Mouse (Mus musculus) CH12.LX (cell line): ENCODE results near the gene Evi5l. TPM values are rescaled to one million over a fixed set of nuclear protein-coding genes. Genes with fewer than 3 reads are reported as not detected.

Source experiments
- DNase-seq: peaks from one replicate; pipeline ENCODE4 v3.0.0-alpha.2; 2013; ENCODE audit errors: extremely low read depth
- H3K27ac ChIP-seq: 2 replicates; pipeline ENCODE4 v1.5.1; 2012; ENCODE audit warnings: low read depth, mild to moderate bottlenecking, control low read depth, moderate library complexity; ENCODE audit not compliant: insufficient read depth
- H3K27me3 ChIP-seq: replicated peaks from 2 replicates; pipeline ENCODE3; 2012; ENCODE audit warnings: inconsistent platforms
- H3K36me3 ChIP-seq, 2 experiments: replicated peaks in 1 of 2; 2 replicates each; pipeline versions ENCODE3 to v1.6.1; 2012; ENCODE audit warnings: inconsistent platforms in 1 of 2, low read length in 1 of 2, mild to moderate bottlenecking in 1 of 2, mixed read lengths in 1 of 2, moderate library complexity in 1 of 2; ENCODE audit not compliant: control insufficient read depth in 1 of 2, insufficient read depth in 1 of 2
- H3K4me1 ChIP-seq, 2 experiments: 2 replicates each; pipeline ENCODE4 v1.6.1; 2012; ENCODE audit warnings: inconsistent platforms in 1 of 2, moderate library complexity in 1 of 2; ENCODE audit not compliant: insufficient read depth in 2 of 2, control insufficient read depth in 1 of 2
- H3K4me2 ChIP-seq: 2 replicates; pipeline ENCODE4 v1.6.1; 2012; ENCODE audit warnings: low read depth, mild to moderate bottlenecking, control low read depth; ENCODE audit not compliant: poor library complexity, insufficient read depth, severe bottlenecking
- H3K4me3 ChIP-seq, 3 experiments: fragments of 150-350 bp in 1 of 3; sonication (generic) in 1 of 3; replicated peaks in 1 of 3; 2 replicates each; pipeline versions ENCODE3 to v1.5.1; 2011 to 2012; ENCODE audit warnings: low read depth in 2 of 3, low read length in 2 of 3, mild to moderate bottlenecking in 2 of 3, moderate library complexity in 2 of 3, control low read depth in 1 of 3, improper control_type of control experiment in 1 of 3, inconsistent platforms in 1 of 3, mixed read lengths in 1 of 3; ENCODE audit not compliant: poor library complexity in 1 of 3
- H3K79me2 ChIP-seq: replicated peaks from 2 replicates; pipeline ENCODE4 v1.6.1; 2012; ENCODE audit warnings: mild to moderate bottlenecking, moderate library complexity; ENCODE audit not compliant: control insufficient read depth, poor library complexity, insufficient read depth, severe bottlenecking; ENCODE audit errors: extremely low read depth
- H3K9ac ChIP-seq: 2 replicates; pipeline ENCODE4 v1.6.1; 2012; ENCODE audit warnings: low read depth, mild to moderate bottlenecking, control low read depth, moderate library complexity; ENCODE audit not compliant: insufficient read depth
- H3K9me3 ChIP-seq: replicated peaks from 2 replicates; pipeline ENCODE3; 2012; ENCODE audit warnings: low read length, inconsistent platforms, mixed read lengths
- CHD1 ChIP-seq: IDR thresholded peaks from 2 replicates; pipeline ENCODE4 v1.6.1; 2012; ENCODE audit warnings: low read depth, low read length, improper control_type of control experiment, inconsistent platforms
- EP300 ChIP-seq: IDR thresholded peaks from 2 replicates; pipeline ENCODE4 v1.6.1; 2011; ENCODE audit warnings: low read length, improper control_type of control experiment
- ETS1 ChIP-seq: conservative IDR thresholded peaks from 2 replicates; pipeline ENCODE4 v1.6.1; 2012; ENCODE audit warnings: low read depth, mild to moderate bottlenecking, inconsistent platforms, low read length, improper control_type of control experiment, moderate library complexity
- GABPA ChIP-seq: IDR thresholded peaks from 2 replicates; pipeline ENCODE4 v1.6.1; 2012; ENCODE audit warnings: low read depth, low read length, improper control_type of control experiment, inconsistent platforms; ENCODE audit not compliant: insufficient replicate concordance
- JUND ChIP-seq: conservative IDR thresholded peaks from 2 replicates; pipeline ENCODE4 v1.6.1; 2011; ENCODE audit warnings: low read depth, low read length, improper control_type of control experiment
- MAX ChIP-seq: IDR thresholded peaks from 2 replicates; pipeline ENCODE4 v1.6.1; 2011; ENCODE audit warnings: low read length, improper control_type of control experiment
- MEF2A ChIP-seq: IDR thresholded peaks from 2 replicates; pipeline ENCODE4 v1.6.1; 2014; ENCODE audit warnings: low read depth, mild to moderate bottlenecking, inconsistent platforms, low read length, improper control_type of control experiment, borderline replicate concordance
- MXI1 ChIP-seq: IDR thresholded peaks from 2 replicates; pipeline ENCODE4 v1.6.1; 2011; ENCODE audit warnings: mild to moderate bottlenecking, low read depth, low read length, improper control_type of control experiment
- MYC ChIP-seq: IDR thresholded peaks from 2 replicates; pipeline ENCODE4 v1.6.1; 2011; ENCODE audit warnings: low read depth, mild to moderate bottlenecking, improper control_type of control experiment, low read length
- NELFE ChIP-seq: IDR thresholded peaks from 2 replicates; pipeline ENCODE4 v1.6.1; 2011; ENCODE audit warnings: low read depth, low read length, improper control_type of control experiment
- PAX5 ChIP-seq: IDR thresholded peaks from 2 replicates; pipeline ENCODE4 v1.6.1; 2012; ENCODE audit warnings: low read length, inconsistent platforms, mixed read lengths
- USF1 ChIP-seq: IDR thresholded peaks from 2 replicates; pipeline ENCODE4 v1.6.1; 2014; ENCODE audit warnings: low read depth, mild to moderate bottlenecking, inconsistent platforms, low read length, improper control_type of control experiment
- USF2 ChIP-seq: conservative IDR thresholded peaks from 2 replicates; pipeline ENCODE4 v1.6.1; 2011; ENCODE audit warnings: low read depth, low read length, improper control_type of control experiment
- ZMIZ1 ChIP-seq: IDR thresholded peaks from 2 replicates; pipeline ENCODE4 v1.6.1; 2012; ENCODE audit warnings: low read depth, mild to moderate bottlenecking, inconsistent platforms, low read length, improper control_type of control experiment
- dilution Hi-C: fragments of 300-500 bp; cut with MboI; formaldehyde crosslinking; loops from 2 replicates; pipeline ENCODE4 v1.14.3; 2020; ENCODE audit warnings: low sequenced_read_pairs; ENCODE audit not compliant: extremely low pct_unique_long_range_greater_than_20kb, extremely low pct_ligation_motif_present
- in situ Hi-C: fragments of 300-500 bp; cut with MboI; formaldehyde crosslinking; loops from 3 replicates; pipeline ENCODE4 v1.14.3; 2019; ENCODE audit warnings: low sequenced_read_pairs, low pct_ligation_motif_present, low pct_unique_long_range_greater_than_20kb, mixed read lengths
- polyA plus RNA-seq: library from polyadenylated mRNA; unstranded; fragments of >175 nt; gene quantifications from 2 replicates; pipeline ENCODE4 v1.2.1, GENCODE M21; 2012; ENCODE audit warnings: low read depth; ENCODE audit not compliant: insufficient read length
- total RNA-seq, 2 experiments: library from RNA; depleted of rRNA; stranded (reverse); fragments of 300-350 nt in 1 of 2; fragments of >200 nt in 1 of 2; gene quantifications; 2 replicates each; pipeline ENCODE4 v1.2.3; 2012 to 2014

Gene Evi5l
- total and polyA plus RNA-seq, 3 experiments = 2.2 to 6.6 (median 3.6) TPM

- dilution Hi-C loops = no loop called here
- TF ChIP-seq GABPA (no peak), MEF2A (no peak), CHD1 (no peak), MXI1 (no peak), NELFE (no peak), ETS1 (no peak), JUND (no peak), PAX5 (no peak), USF2 (no peak), MYC (no peak), USF1 (no peak), EP300 (no peak), MAX (no peak)
- TF ChIP-seq, all 38 proteins: peak for 0
- H3K4me2 ChIP-seq = no peak overlapping the region
- H3K9me3 ChIP-seq = no peaks in the 10 kb centered on the region
- no peak overlapping the region for H3K9ac ChIP-seq
- H3K79me2 ChIP-seq = no peaks in the 10 kb centered on the region
- H3K4me3 ChIP-seq = no peak overlapping the region
- in situ Hi-C loops = no loop called here
- no peak overlapping the region for H3K27ac ChIP-seq
- H3K27me3 ChIP-seq = no peaks in the 10 kb centered on the region
- DNase-seq = no peak
- no peaks in the 10 kb centered on the region for H3K4me1 ChIP-seq
- H3K36me3 ChIP-seq = peaks cover 0 to 8% of the 10 kb centered on the region in 2 experiments
Measured at GRCm38 (mm10) chr8:4201321-4201720, 35.0 kb downstream of the Evi5l start.

- no peaks in the 10 kb centered on the region for H3K4me1 ChIP-seq
- in situ Hi-C loops = no loop called here
- no peak for TF ChIP-seq ZMIZ1
- TF ChIP-seq, all 38 proteins: peak for 0
- DNase-seq = no peak
- Histone ChIP-seq H3K9ac (no peak overlapping the region), H3K4me3 (no peak overlapping the region), H3K27ac (no peak overlapping the region), H3K79me2 (no peaks in the 10 kb centered on the region), H3K36me3 (peaks cover 0 to 12% of the 10 kb centered on the region in 2 experiments), H3K9me3 (peaks cover 2% of the 10 kb centered on the region), H3K27me3 (no peaks in the 10 kb centered on the region), H3K4me2 (no peak overlapping the region)
- dilution Hi-C loops = no loop called here
Measured at GRCm38 (mm10) chr8:4205246-4206123, 39.1 kb downstream of the Evi5l start.
